18 mouse cellular contexts compared by ENCODE assay signal in the genomic region with DNA sequence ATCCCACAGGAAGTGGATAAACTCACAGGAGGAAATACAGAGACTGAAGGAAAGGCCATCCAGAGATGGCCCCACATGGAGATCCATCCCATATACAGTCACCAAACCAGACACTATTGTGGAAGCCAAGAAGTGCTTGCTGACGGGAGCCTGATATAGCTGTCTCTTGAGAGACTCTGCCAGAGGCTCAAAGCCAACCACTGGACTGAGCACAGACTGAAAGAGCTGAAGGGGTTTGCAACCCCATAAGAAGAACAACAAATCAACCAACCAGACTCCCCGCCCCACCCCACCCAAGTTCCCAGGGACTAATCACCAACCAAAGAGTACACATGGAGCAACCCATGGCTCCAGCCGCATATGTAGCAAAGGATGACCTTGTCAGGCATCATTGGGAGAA. TPM values are rescaled to one million over a fixed set of nuclear protein-coding genes. Genes with fewer than 3 reads are reported as not detected.
"Had no signal": no experiment of that assay in that cellular context is flagged by ENCODE, and none has a peak within 500 bp of the region (broad histone marks: within the 10 kb centered on the region; RNA-seq: fewer than 3 reads in every experiment).

No protein-coding gene starts in this region.

- ATAC-seq: liver, postnatal 0 days; lung, postnatal 0 days; midbrain, embryonic 13.5 days; midbrain, embryonic 15.5 days had no signal

- DNase-seq: liver, postnatal 0 days; lung, adult 2 months; lung, postnatal 36 days; right cerebral cortex, postnatal 14 days; thymus, adult 2 months; thymus, postnatal 25 days; thymus, postnatal 4 days had no signal

- H3K9me3 ChIP-seq: lung, embryonic 15.5 days; megakaryocyte, embryonic 14.5 days; midbrain, embryonic 13.5 days; midbrain, embryonic 15.5 days; neural tube, embryonic 12.5 days; stomach, embryonic 15.5 days had no signal

- H3K9ac ChIP-seq: liver, postnatal 0 days; lung, embryonic 15.5 days; midbrain, embryonic 13.5 days; midbrain, embryonic 15.5 days; neural tube, embryonic 12.5 days; stomach, embryonic 15.5 days had no signal

- H3K4me1 ChIP-seq: megakaryocyte, embryonic 14.5 days; midbrain, embryonic 13.5 days; midbrain, embryonic 15.5 days; neural tube, embryonic 12.5 days; stomach, embryonic 15.5 days had no signal

- H3K4me2 ChIP-seq: lung, embryonic 15.5 days; midbrain, embryonic 11.5 days; midbrain, embryonic 13.5 days; midbrain, embryonic 15.5 days; neural tube, embryonic 12.5 days; stomach, embryonic 15.5 days had no signal

- H3K27me3 ChIP-seq: lung, embryonic 15.5 days; megakaryocyte, embryonic 14.5 days; midbrain, embryonic 13.5 days; midbrain, embryonic 15.5 days; neural tube, embryonic 12.5 days; stomach, embryonic 15.5 days had no signal

- H3K4me3 ChIP-seq: lung, embryonic 15.5 days; megakaryocyte, embryonic 14.5 days; midbrain, embryonic 13.5 days; midbrain, embryonic 15.5 days; neural tube, embryonic 12.5 days; stomach, embryonic 15.5 days had no signal

- H3K36me3 ChIP-seq: lung, embryonic 15.5 days; midbrain, embryonic 13.5 days; midbrain, embryonic 15.5 days; neural tube, embryonic 12.5 days; stomach, embryonic 15.5 days had no signal

- H3K27ac ChIP-seq: lung, embryonic 15.5 days; macrophage; midbrain, embryonic 13.5 days; midbrain, embryonic 15.5 days; neural tube, embryonic 12.5 days; stomach, embryonic 15.5 days; stomach, postnatal 0 days had no signal

RNA-seq across cellular contexts. Expression of a gene that starts 19.5 kb away (rescaled TPM):
- total RNA-seq: neutrophil, adult 5-6 weeks had no signal
